Mouse (Mus musculus): ENCODE results near the gene Xylt1.

GRCm38 (mm10) chr7:117490500-117491205 is 109.9 kb downstream of the Xylt1 start:
- TF ChIP-seq CTCF (IDR thresholded peaks at IDR 0.05; ENCODE audit: low read depth, low read length) (no peak), POLR2A (IDR thresholded peaks at IDR 0.05; ENCODE audit: borderline replicate concordance, low read depth, low read length) (no peak)

Measured in bone marrow macrophage, adult 2 months (primary cell).